In genomic region chr17:68003741-68004560, GRCm38 (mm10) we compare ENCODE assay signal across 8 mouse cellular contexts. TPM values are rescaled to one million over a fixed set of nuclear protein-coding genes. Genes with fewer than 3 reads are reported as not detected.
DNase-seq lines count a peak whose midpoint lies in the region; ATAC-seq and TF ChIP-seq lines count a peak whose summit lies in the region.

Arhgap28 (minus strand) TSS chr17:68004120.

- peaks cover 27% of the 10 kb centered on the region for H3K79me2 ChIP-seq in myocyte (ENCODE audit: control insufficient read depth, insufficient read depth)

- H3K4me2 ChIP-seq in heart, embryonic 13.5 days, result peak within 1 kb of the TSS; percentile 74
- peak within 1 kb of the TSS; percentile 89 for H3K4me2 ChIP-seq in liver, embryonic 11.5 days
- H3K4me2 ChIP-seq in myocyte (ENCODE audit: low read depth), result peak within 1 kb of the TSS; percentile 91

- peak; percentile 95 for DNase-seq in 3134 (ENCODE audit: extremely low read depth, insufficient read length, low spot score)
- DNase-seq in fibroblast of lung, adult 2 months (ENCODE audit: low read depth), result peak; percentile 63
- peak; percentile 98 for DNase-seq in kidney, postnatal 10 days
- peak; percentile 87 for DNase-seq in liver, embryonic 11.5 days (ENCODE audit: low spot score)
- DNase-seq in spleen, postnatal 4 days (ENCODE audit: low spot score in 2 of 2), result peak; percentile 78 to 84

- peak within 1 kb of the TSS; percentile 90 for H3K4me3 ChIP-seq in brown adipose tissue, adult 24 weeks (ENCODE audit: insufficient read depth, low read depth, low read length)
- peak within 1 kb of the TSS; percentile 72 for H3K4me3 ChIP-seq in heart, embryonic 13.5 days
- peak within 1 kb of the TSS; percentile 71 for H3K4me3 ChIP-seq in liver, embryonic 11.5 days (ENCODE audit: low read depth, low read length)
- peak within 1 kb of the TSS; percentile 68 for H3K4me3 ChIP-seq in myocyte

- WGBS in heart, embryonic 13.5 days, result under 1% methylated on average over 65 of the region's 65 CpGs
- under 1% methylated on average over 65 of the region's 65 CpGs for WGBS in liver, embryonic 11.5 days

- H3K27ac ChIP-seq in brown adipose tissue, adult 24 weeks (replicated peaks; ENCODE audit: low read depth, low read length), result peak within 1 kb of the TSS; percentile 39; the same call in 1 of the 2 replicates
- H3K27ac ChIP-seq in heart, embryonic 13.5 days (replicated peaks), result peak within 1 kb of the TSS; percentile 91
- H3K27ac ChIP-seq in liver, embryonic 11.5 days (ENCODE audit: low read depth, low read length), result peak within 1 kb of the TSS; percentile 78

- peak; percentile 98 for ATAC-seq in heart, embryonic 13.5 days (ENCODE audit: extremely low read depth, insufficient number of reproducible peaks, low FRiP score, low TSS enrichment)
- peak; percentile 94 for ATAC-seq in liver, embryonic 11.5 days (replicated peaks; ENCODE audit: low FRiP score)

- H3K9me3 ChIP-seq in heart, embryonic 13.5 days, result no peaks in the 10 kb centered on the region
- no peaks in the 10 kb centered on the region for H3K9me3 ChIP-seq in liver, embryonic 11.5 days (ENCODE audit: control insufficient read depth, low read length)

- no peaks in the 10 kb centered on the region for H3K36me3 ChIP-seq in heart, embryonic 13.5 days
- no peaks in the 10 kb centered on the region for H3K36me3 ChIP-seq in liver, embryonic 11.5 days (ENCODE audit: control insufficient read depth, insufficient read depth, low read length)
- no peaks in the 10 kb centered on the region for H3K36me3 ChIP-seq in myocyte (ENCODE audit: control insufficient read depth, insufficient read depth)

- H3K9ac ChIP-seq in heart, embryonic 13.5 days, result peak within 1 kb of the TSS; percentile 86
- H3K9ac ChIP-seq in liver, embryonic 11.5 days (ENCODE audit: low read depth, low read length), result peak within 1 kb of the TSS; percentile 58

- 0 out of 2 replicates have a peak, but pooled peaks cover 3% of the 10 kb centered on the region for H3K27me3 ChIP-seq in heart, embryonic 13.5 days (replicated peaks)
- no peaks in the 10 kb centered on the region for H3K27me3 ChIP-seq in liver, embryonic 11.5 days (replicated peaks; ENCODE audit: control insufficient read depth, insufficient read depth, low read length)
- no peaks in the 10 kb centered on the region for H3K27me3 ChIP-seq in myocyte (ENCODE audit: control insufficient read depth, insufficient read depth, insufficient read length)

- peak within 1 kb of the TSS; percentile 35 for H3ac ChIP-seq in myocyte (ENCODE audit: control insufficient read depth, insufficient read length)

- peak; percentile 88 for TF ChIP-seq POLR2A in myocyte (IDR thresholded peaks at IDR 0.05; ENCODE audit: insufficient read length, low read depth)

- no peaks in the 10 kb centered on the region; the same call in 1 of the 2 replicates for H3K4me1 ChIP-seq in brown adipose tissue, adult 24 weeks (ENCODE audit: control insufficient read depth, insufficient read depth, insufficient read length, low read length)
- H3K4me1 ChIP-seq in heart, embryonic 13.5 days, result peaks cover 42% of the 10 kb centered on the region
- peaks cover 2% of the 10 kb centered on the region; the same call in 1 of the 2 replicates for H3K4me1 ChIP-seq in liver, embryonic 11.5 days (replicated peaks; ENCODE audit: control insufficient read depth, insufficient read depth, low read length)

TF ChIP-seq in myocyte, 11 proteins besides CTCF, POLR2A, EP300 and RAD21:
- TF ChIP-seq MYOG (IDR thresholded peaks at IDR 0.05; ENCODE audit: control insufficient read depth in 1 of 3, insufficient read depth in 1 of 3, insufficient read length in 2 of 3, low read depth in 2 of 3) (peak in 1 of 3 experiments; percentile 33), MAX (IDR thresholded peaks at IDR 0.05; ENCODE audit: low read depth) (no peak), REST (IDR thresholded peaks at IDR 0.05; ENCODE audit: insufficient read depth, insufficient read length) (no peak), MYOD1 (IDR thresholded peaks at IDR 0.05; ENCODE audit: control insufficient read depth in 1 of 3, insufficient read length in 2 of 3, low read depth in 2 of 3) (no peak), SRF (IDR thresholded peaks at IDR 0.05; ENCODE audit: control insufficient read depth, insufficient read length, low read depth) (peak; percentile 68), POLR2AphosphoS2 (IDR thresholded peaks at IDR 0.05; ENCODE audit: insufficient read length, low read depth) (peak; percentile 73), USF1 (IDR thresholded peaks at IDR 0.05; ENCODE audit: low read depth) (no peak), TCF3 (IDR thresholded peaks at IDR 0.05; ENCODE audit: insufficient read length, low read depth) (peak; percentile 40), CEBPB (IDR thresholded peaks at IDR 0.05; ENCODE audit: insufficient read depth, poor library complexity, severe bottlenecking) (no peak), E2F4 (IDR thresholded peaks at IDR 0.05; ENCODE audit: insufficient read depth) (no peak), TCF12 (IDR thresholded peaks at IDR 0.05; ENCODE audit: insufficient read depth, poor library complexity, severe bottlenecking) (no peak)

RNA-seq across cellular contexts. Expression of gene Arhgap28, which starts in this region (rescaled TPM):
- polyA plus RNA-seq in brown adipose tissue, adult 24 weeks (2012; ENCODE audit: insufficient read depth, insufficient read length, missing spikeins), result 0.83 and 1.0 TPM in 2 replicates
- 13.7 and 17.0 TPM in 2 replicates for polyA plus RNA-seq in heart, embryonic 13.5 days (2015; fragmentation: Nextera tagmentation; extraction: Ambion mirVana)
- polyA plus RNA-seq in liver, embryonic 11.5 days (2014; fragmentation: Nextera tagmentation; extraction: Ambion mirVana), result 16.5 and 20.7 TPM in 2 replicates
- polyA plus RNA-seq in myocyte (2012; fragmentation: generic; extraction: Trizol), result 19.8 TPM

Comparison
In these comparisons a context has a peak if more than half of its experiments do, and no peak if none do; other contexts are left out.
1. Peak in every context shown above with its lines: DNase-seq, ATAC-seq, H3K4me3 ChIP-seq and H3K27ac ChIP-seq.
2. H3K27ac ChIP-seq: peak in every context shown above with its lines; median percentile 91 in heart, embryonic 13.5 days; 78 in liver, embryonic 11.5 days; 39 in brown adipose tissue, adult 24 weeks.